Mouse (Mus musculus) testis, adult 10 weeks (tissue): ENCODE data around the gene Rpe65. TPM values are rescaled to one million over a fixed set of nuclear protein-coding genes. Genes with fewer than 3 reads are reported as not detected.

Experiments used
- polyA plus RNA-seq: library from polyadenylated mRNA; stranded (reverse); fragments of 350-450 nt; fragmentation: Illumina TruSeq; extraction: RNeasy Lipid Tissue Mini Kit (QIAGEN cat#74804); gene quantifications from one replicate; pipeline ENCODE4 v1.2.3, GENCODE M21; 2014; ENCODE audit warnings: low read depth, low replicate concordance

Rpe65 gene
- 0.38 TPM for polyA plus RNA-seq

GRCm38 (mm10) chr3:159598875-159599274 is at the start of gene Rpe65:
Gene Rpe65, plus strand, starts transcription at chr3:159599175.

Other genes with a start within 250 kb of the Rpe65 start
- gene Depdc1a, start 103.7 kb upstream of the Rpe65 start, polyA plus RNA-seq: 2.4 TPM
- gene Wls, start 240.5 kb downstream of the Rpe65 start, polyA plus RNA-seq: 6.5 TPM